Mouse (Mus musculus) forebrain, embryonic 14.5 days (tissue): ENCODE results near the gene Unc93a2. TPM values are rescaled to one million over a fixed set of nuclear protein-coding genes. Genes with fewer than 3 reads are reported as not detected.
"Not testable (repeated sequence)": the region's sequence is repeated elsewhere in the genome, so short reads cannot be mapped to it uniquely, and the experiment has no call there.

Experiments used
- ATAC-seq: fragments of 200-750 bp; cut with Nextera tagmentation; 2 replicates; pipeline ENCODE4 v1.8.0; 2017; ENCODE audit warnings: mild to moderate bottlenecking, moderate library complexity
- DNase-seq: peaks from one replicate; pipeline ENCODE4 v3.0.0-alpha.2; 2015; ENCODE audit warnings: low spot score
- H3K27ac ChIP-seq: fragments of 300-500 bp; sonication (generic); 2 replicates; pipeline ENCODE4 v1.5.1; 2014; ENCODE audit warnings: low read depth, mild to moderate bottlenecking, control low read depth, low read length, moderate library complexity
- H3K27me3 ChIP-seq: fragments of 300-500 bp; sonication (generic); replicated peaks from 2 replicates; pipeline ENCODE4 v1.6.1; 2014; ENCODE audit warnings: low read length, control low read depth, mixed read lengths; ENCODE audit not compliant: control insufficient read depth, insufficient read depth
- H3K36me3 ChIP-seq: fragments of 300-500 bp; sonication (generic); 2 replicates; pipeline ENCODE4 v1.6.1; 2014; ENCODE audit warnings: low read length, control low read depth; ENCODE audit not compliant: control insufficient read depth, insufficient read depth
- H3K4me1 ChIP-seq: fragments of 300-500 bp; sonication (generic); 2 replicates; pipeline ENCODE4 v1.6.1; 2014; ENCODE audit warnings: antibody characterized with exemption, low read length, control low read depth; ENCODE audit not compliant: control insufficient read depth, insufficient read depth
- H3K4me2 ChIP-seq: fragments of 300-500 bp; sonication (generic); 2 replicates; pipeline ENCODE4 v1.6.1; 2014; ENCODE audit warnings: mild to moderate bottlenecking, control low read depth, low read length
- H3K4me3 ChIP-seq: fragments of 300-500 bp; sonication (generic); 2 replicates; pipeline ENCODE4 v1.5.1; 2014; ENCODE audit warnings: low read depth, low read length, control low read depth
- H3K9ac ChIP-seq: fragments of 300-500 bp; sonication (generic); 2 replicates; pipeline ENCODE4 v1.6.1; 2014; ENCODE audit warnings: mild to moderate bottlenecking, low read length, control low read depth, moderate library complexity
- H3K9me3 ChIP-seq: fragments of 300-500 bp; sonication (generic); replicated peaks from 2 replicates; pipeline ENCODE4 v1.6.1; 2016; ENCODE audit warnings: low read length, control low read depth, mixed read lengths; ENCODE audit not compliant: control insufficient read depth
- WGBS: fragments of 180-500 bp; shearing (Covaris S2); extraction: QIAGEN DNeasy Blood & Tissue Kit; methylation state at CpG from one replicate; pipeline ENCODE4 v1.1.7; 2014; 5-methylcytosine and 5-hydroxymethylcytosine counted together
- polyA plus RNA-seq: library from polyadenylated mRNA; unstranded; fragments of >200 nt; fragmentation: Nextera tagmentation; extraction: Ambion mirVana; gene quantifications from 2 replicates; pipeline ENCODE4 v1.2.1, GENCODE M21; 2014

The Unc93a2 gene
- polyA plus RNA-seq, result not detected in 2 replicates

DNA sequence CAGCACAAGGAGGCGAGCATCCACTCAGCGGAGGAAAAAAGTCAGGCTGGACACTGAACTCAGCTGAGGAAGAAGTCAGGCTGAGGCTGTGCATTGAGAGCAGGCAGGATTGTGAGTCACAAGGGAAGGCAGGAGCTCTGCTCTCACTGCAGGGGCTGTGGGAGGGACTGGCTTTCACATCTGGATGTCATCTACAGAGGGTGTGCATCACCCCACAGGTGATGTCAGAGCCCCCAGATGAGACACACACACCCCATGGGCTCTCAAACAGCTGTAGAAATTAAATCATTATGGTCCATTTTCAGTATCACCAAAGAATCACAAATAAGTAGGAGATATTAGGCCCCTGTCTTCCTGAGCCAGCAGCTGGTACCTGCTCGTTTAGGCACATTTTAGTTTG, at the start of gene Unc93a2:
Gene Unc93a2, minus strand, starts transcription at position 101 of the 400 bp plus-strand sequence.
- H3K4me2 ChIP-seq, H3K27me3 ChIP-seq, H3K4me1 ChIP-seq, DNase-seq, H3K9ac ChIP-seq, H3K27ac ChIP-seq, H3K4me3 ChIP-seq, H3K36me3 ChIP-seq, H3K9me3 ChIP-seq, ATAC-seq: not testable (repeated sequence)
- 66% methylated on average over 3 of the region's 3 CpGs for WGBS

DNA sequence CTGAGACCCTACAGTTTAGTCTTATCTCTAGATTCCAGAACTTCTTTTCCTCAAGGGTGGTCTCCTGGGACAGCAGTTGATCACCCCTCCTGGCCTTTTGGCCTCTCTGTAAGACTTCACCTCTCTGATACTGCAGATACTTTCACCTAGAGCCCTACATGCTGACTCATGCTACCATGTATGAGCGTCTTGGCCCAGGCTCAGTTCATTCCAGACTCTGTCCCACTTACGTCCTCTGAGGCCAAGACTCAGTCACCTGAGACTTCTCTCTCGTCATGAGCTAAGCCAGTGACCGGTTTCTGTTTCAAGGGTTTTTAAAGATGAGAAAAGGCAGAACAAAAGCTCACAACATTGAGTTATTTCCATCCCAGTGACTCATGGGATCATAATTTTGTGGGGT, 48.9 kb upstream of the Unc93a2 start:
- H3K9me3 ChIP-seq, H3K4me1 ChIP-seq, H3K27me3 ChIP-seq, H3K4me2 ChIP-seq, ATAC-seq, H3K4me3 ChIP-seq, H3K27ac ChIP-seq, DNase-seq, H3K9ac ChIP-seq, H3K36me3 ChIP-seq: not testable (repeated sequence)
- WGBS, result 91% methylated on average over 4 of the region's 4 CpGs

DNA sequence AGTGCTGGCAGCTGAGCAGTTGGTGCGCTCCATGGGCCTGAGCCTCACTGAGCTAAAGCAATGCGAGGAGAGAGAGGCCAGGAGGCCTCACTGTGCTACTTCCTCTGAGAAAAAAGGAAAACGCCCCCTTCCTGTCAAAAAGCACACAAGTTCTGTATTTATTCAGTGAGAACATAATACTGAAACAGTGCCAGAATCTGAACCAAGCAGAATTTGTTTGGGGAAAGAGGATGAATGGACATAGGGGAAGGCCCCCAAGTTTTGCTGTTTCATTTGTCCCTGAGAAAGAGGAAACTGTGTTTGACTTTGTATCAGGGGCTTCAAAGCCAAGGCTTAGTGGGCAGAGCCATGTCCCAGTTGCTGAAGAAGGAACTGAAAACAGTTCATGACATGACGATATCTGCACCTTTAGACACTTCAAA, 45.0 kb upstream of the Unc93a2 start:
- 71% methylated on average over 4 of the region's 4 CpGs for WGBS
- H3K4me3 ChIP-seq, result not testable (repeated sequence)

DNA sequence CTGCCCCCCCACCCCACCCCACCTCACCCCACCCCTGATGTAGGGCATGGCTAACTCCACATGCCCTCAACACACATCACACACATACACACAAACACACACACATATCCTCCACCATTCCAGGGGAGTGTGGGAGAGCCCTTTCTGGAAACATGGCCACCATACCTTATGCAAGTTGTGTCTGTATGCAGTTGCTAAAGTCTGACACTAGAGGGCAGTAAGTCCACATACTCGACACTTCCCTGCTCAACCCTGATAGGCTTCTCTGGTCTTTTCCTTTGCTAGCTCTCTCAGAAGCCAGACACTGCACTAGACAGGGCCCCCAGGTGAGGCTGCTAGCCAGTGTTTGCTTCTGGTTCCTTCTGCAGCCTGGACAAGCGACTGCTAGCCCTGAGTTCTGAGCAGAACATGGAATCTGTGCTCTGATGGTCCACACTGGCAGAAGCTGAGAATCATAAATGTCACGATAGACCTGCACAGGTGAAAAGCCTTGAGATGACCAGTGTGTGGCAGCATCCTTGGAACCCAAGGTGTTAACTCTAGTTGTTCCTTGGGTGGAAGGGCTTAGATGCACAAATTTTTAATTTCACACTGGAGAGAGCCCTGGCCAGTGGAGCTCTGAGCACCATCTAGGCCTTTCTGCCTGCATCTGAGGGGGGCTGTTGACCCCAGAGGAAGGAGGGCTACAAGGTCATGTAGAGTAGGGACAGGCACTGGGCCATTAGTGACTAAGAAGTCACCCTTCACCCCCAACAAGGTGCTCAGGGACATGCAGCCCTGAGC, 35.1 kb upstream of the Unc93a2 start:
- peak; percentile 92 for ATAC-seq
- H3K36me3 ChIP-seq, H3K4me2 ChIP-seq, H3K9me3 ChIP-seq, H3K4me1 ChIP-seq, H3K27ac ChIP-seq, H3K9ac ChIP-seq, H3K4me3 ChIP-seq, H3K27me3 ChIP-seq: not testable (repeated sequence)
- 5% methylated on average over 2 of the region's 3 CpGs for WGBS
- peak; percentile 13 for DNase-seq

More for the DNA sequence above, 45.0 kb upstream of the Unc93a2 start:
- H3K9me3 ChIP-seq, H3K9ac ChIP-seq, ATAC-seq, H3K27ac ChIP-seq, H3K27me3 ChIP-seq, DNase-seq, H3K36me3 ChIP-seq, H3K4me2 ChIP-seq, H3K4me1 ChIP-seq: not testable (repeated sequence)

DNA sequence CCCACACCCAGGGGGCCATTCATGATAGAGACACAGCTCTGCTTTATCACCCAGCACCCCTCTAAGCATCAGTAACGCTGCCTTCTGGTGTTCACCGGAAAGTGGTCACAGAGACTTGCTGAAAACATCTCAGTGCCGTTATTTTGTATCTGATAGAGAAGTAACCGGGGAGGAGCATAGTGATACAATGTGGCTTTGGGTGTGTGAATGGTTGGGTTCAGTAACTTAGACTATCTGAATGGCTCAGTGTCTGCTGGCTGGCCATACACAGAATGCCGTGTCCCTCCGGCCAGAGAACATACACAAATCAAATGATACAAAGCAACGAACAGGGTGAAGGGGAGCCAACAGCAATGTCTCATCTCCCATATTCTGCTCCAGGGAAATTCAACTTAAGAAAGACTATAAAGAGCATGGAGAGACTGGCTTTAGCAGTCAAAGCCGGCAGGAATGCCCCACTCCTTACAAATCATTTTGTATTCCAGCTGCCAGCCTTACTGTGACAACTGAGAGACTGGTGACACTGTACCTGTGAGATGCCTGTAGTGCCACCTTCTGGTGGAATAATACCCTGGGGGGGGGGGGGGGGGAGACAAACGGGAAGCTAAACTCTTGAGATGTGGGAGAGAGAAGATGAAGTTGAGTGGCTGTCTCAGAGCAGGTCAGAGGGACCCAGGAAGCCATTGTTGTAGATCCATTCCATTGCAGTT, 29.5 kb upstream of the Unc93a2 start:
- not testable (repeated sequence) for H3K27me3 ChIP-seq, H3K4me2 ChIP-seq, H3K9ac ChIP-seq, H3K4me1 ChIP-seq, H3K9me3 ChIP-seq, H3K36me3 ChIP-seq, H3K4me3 ChIP-seq, H3K27ac ChIP-seq, ATAC-seq, DNase-seq
- WGBS, result 79% methylated on average over 8 of the region's 9 CpGs

DNA sequence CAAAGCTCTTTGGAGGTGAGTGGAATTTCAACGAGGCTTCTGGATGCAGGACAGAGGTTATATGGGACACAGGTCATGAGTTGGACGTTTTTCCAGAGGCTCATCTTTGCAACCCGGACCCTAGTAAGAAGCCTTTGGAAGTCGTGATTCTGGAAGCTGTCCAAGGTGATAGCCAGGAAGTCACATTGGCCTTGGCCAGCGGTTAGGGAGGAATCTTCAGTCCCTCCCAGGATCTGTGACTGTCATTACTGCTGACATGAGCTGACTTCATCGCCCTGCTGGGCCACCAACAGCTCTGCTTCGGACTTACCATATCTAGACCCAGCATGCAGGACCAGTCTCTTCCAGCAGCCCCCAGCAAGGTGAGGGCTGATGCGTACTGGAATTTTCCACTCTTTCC, 28.1 kb upstream of the Unc93a2 start:
- not testable (repeated sequence) for H3K4me1 ChIP-seq, ATAC-seq, H3K9me3 ChIP-seq, DNase-seq, H3K27me3 ChIP-seq, H3K36me3 ChIP-seq, H3K4me3 ChIP-seq, H3K9ac ChIP-seq, H3K4me2 ChIP-seq, H3K27ac ChIP-seq
- WGBS, result 82% methylated on average over 8 of the region's 8 CpGs

DNA sequence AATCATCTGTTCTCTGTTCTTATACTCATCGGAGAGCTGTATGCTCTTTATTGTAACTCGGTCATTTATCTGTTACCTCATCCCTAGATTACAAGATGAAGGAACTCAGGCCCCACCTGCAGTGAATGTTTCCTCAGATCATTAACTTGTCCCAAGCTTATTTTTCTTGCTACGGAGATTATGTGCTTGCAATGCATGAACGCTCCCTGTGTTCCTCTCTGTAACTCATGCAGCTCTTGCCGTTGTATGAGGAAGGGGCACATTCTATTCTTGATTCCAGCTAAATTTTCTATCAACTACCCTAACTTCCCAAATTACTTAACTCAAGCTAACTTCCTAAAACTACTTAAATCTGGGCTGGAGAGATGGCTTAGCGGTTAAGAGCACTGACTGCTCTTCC, 14.5 kb upstream of the Unc93a2 start:
- H3K9me3 ChIP-seq, H3K4me1 ChIP-seq, DNase-seq, H3K36me3 ChIP-seq, H3K4me2 ChIP-seq, ATAC-seq, H3K4me3 ChIP-seq, H3K9ac ChIP-seq, H3K27ac ChIP-seq, H3K27me3 ChIP-seq: not testable (repeated sequence)
- WGBS, result 72% methylated on average over 6 of the region's 6 CpGs

DNA sequence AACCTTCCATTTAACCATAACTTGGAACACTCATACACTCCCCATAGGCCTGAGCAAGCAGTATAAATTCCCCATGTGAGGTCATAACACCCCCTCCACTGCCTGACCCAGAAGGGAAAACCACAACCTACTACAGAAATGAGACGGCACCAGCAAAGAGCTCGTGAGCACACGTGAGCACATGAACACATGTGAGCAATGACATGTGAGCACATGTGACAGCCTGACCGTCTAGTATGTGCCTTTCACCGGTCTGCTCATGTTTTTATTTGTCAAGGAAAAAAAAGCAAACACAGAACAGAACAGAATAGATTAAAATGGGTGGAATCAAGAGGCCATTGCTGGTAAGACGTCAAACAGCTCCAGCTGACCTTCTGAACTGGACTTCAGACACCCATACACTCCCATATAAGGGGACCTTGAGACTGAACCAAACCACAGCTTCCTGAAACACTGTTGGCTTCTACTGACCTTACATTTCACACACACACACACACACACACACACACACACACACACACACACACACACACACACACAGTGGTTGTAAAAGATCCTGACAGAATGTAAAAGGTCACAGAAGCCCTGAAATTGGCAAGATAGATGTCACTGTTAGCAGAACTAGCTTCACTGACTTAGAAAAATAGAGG, 13.1 kb upstream of the Unc93a2 start:
- H3K4me1 ChIP-seq, H3K9ac ChIP-seq, H3K36me3 ChIP-seq, H3K4me2 ChIP-seq, ATAC-seq, H3K4me3 ChIP-seq, H3K9me3 ChIP-seq, DNase-seq, H3K27me3 ChIP-seq, H3K27ac ChIP-seq: not testable (repeated sequence)
- 91% methylated on average over 6 of the region's 6 CpGs for WGBS

DNA sequence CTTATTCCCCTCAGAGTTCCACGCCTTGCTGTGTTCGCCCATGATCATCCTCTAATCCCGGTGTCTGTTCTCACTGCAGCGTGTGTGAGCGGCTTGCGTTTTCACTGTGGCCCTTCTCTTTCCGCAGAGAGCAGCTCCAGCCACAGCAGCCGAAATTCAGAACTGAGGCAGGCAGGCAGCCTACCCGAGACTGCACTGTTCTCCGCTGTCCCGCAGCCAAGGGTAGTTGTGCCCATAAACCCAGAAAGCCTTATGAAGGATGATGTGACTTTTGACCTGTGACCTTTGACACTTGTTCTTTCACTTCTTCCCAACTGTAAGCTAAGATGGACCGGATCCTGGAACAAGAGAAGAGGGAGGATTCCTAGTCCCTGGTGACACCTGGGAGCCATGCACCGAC, 11.8 kb upstream of the Unc93a2 start:
- DNase-seq, H3K27ac ChIP-seq, H3K36me3 ChIP-seq, H3K27me3 ChIP-seq, H3K4me1 ChIP-seq, H3K4me2 ChIP-seq, H3K9ac ChIP-seq, H3K4me3 ChIP-seq, H3K9me3 ChIP-seq, ATAC-seq: not testable (repeated sequence)
- WGBS, result 91% methylated on average over 11 of the region's 13 CpGs
